17 mouse cellular contexts compared by ENCODE assay signal in genomic region chr2:17501075-17501474, GRCm38 (mm10).
DNase-seq lines count a peak whose midpoint lies in the region; ATAC-seq lines count a peak whose summit lies in the region.
"Had no signal": no experiment of that assay in that cellular context is flagged by ENCODE, and none has a peak within 500 bp of the region (broad histone marks: within the 10 kb centered on the region; RNA-seq: fewer than 3 reads in every experiment).

No protein-coding gene starts in this region.

- peak; percentile 86 for ATAC-seq in cerebellum, adult (ENCODE audit: insufficient number of reproducible peaks, low FRiP score, low TSS enrichment)
- ATAC-seq: forebrain, embryonic 13.5 days; forebrain, embryonic 16.5 days; intestine, postnatal 0 days; Patski had no signal

- DNase-seq in cerebellum, postnatal 14 days: no peak
- DNase-seq in brain, adult 2 months (ENCODE audit: low read depth, low spot score): peak; percentile 87
- DNase-seq in cerebellum, adult 8-10 months: peak; percentile 29
- DNase-seq in cerebellum, postnatal 25 days: peak; percentile 26 to 41
- no peak for DNase-seq in adrenal gland, adult (ENCODE audit: inconsistent age in 2 of 2, low spot score in 1 of 2)
- no peak for DNase-seq in embryo, embryonic 9.5 days (ENCODE audit: extremely low spot score)
- DNase-seq: adrenal gland, adult 2 months; adrenal gland, postnatal 14 days; embryo, embryonic 11 days; gastrocnemius, postnatal 10 days; gastrocnemius, postnatal 36 days; kidney, adult 2 months had no signal

Comparison
In these comparisons a context has a peak if more than half of its experiments do, and no peak if none do; other contexts are left out.
1. DNase-seq: peak in brain, adult 2 months (single experiment), cerebellum, adult 8-10 months (single experiment) and cerebellum, postnatal 25 days (2 of 2); none in cerebellum, postnatal 14 days (0 of 2), adrenal gland, adult (0 of 2) and embryo, embryonic 9.5 days (single experiment).